Comparison of ENCODE assay signal across 1 mouse cellular context in the genomic region with DNA sequence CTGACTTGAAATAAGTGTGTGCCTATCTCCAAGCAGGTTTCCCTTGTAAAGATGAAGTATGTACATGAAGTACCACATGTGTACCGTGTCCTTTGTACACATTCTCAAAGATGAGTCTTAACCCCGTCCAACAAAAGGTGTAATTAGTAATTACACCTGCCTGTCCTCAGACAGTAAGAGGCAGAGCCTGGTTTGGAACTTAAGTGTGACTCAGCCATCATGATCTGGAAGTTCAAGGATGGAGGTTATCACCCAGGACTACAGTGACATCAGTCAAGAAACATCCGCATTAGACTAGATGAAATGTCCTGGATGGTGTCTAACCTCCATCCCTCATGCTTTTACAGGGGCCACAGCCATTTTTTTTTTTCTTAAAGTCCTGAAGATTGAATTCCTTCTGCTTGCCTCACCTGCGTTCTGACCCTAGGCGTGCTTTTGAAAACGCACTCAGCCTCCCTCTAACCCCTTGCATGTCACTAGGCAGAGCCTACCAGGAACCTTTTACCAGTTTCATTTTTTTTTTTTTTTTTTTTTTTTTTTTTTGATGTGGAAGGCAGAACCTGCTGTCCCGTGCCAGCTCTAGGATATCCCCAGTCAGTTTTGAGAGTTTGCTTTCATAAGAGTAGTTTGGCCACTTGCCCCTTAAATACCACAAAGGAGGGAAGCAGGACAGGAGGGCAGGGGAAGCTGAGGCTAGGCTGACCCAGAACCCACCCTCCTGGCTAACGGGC.
TF ChIP-seq lines count a peak whose summit lies in the region.

No protein-coding gene starts in this region.

TF ChIP-seq in MEL, 35 proteins besides CTCF, POLR2A, EP300 and RAD21 (continued from another document):
- TF ChIP-seq MEF2A (IDR thresholded peaks at IDR 0.05; ENCODE audit: extremely low read depth, insufficient replicate concordance, low read depth, low read length, poor library complexity, severe bottlenecking) (no peak), CHD1 (IDR thresholded peaks at IDR 0.05; ENCODE audit: low read depth, low read length) (no peak), MYC (IDR thresholded peaks at IDR 0.05; ENCODE audit: low read depth, low read length) (no peak), NRF1 (IDR thresholded peaks at IDR 0.05; ENCODE audit: insufficient read depth, low read depth, low read length, poor library complexity, severe bottlenecking) (no peak), ZNF384 (IDR thresholded peaks at IDR 0.05; ENCODE audit: low read depth, low read length) (peak; percentile 86), BHLHE40 (IDR thresholded peaks at IDR 0.05; ENCODE audit: borderline replicate concordance, low read depth, low read length) (no peak), HCFC1 (IDR thresholded peaks at IDR 0.05; ENCODE audit: low read depth, low read length) (no peak)
